Mouse (Mus musculus): Measurements from ENCODE around the gene Kif26b. TPM values are rescaled to one million over a fixed set of nuclear protein-coding genes. Genes with fewer than 3 reads are reported as not detected.

The Kif26b gene
- polyA plus RNA-seq, 1 experiment from 2014 or later: 0.10 TPM

DNA sequence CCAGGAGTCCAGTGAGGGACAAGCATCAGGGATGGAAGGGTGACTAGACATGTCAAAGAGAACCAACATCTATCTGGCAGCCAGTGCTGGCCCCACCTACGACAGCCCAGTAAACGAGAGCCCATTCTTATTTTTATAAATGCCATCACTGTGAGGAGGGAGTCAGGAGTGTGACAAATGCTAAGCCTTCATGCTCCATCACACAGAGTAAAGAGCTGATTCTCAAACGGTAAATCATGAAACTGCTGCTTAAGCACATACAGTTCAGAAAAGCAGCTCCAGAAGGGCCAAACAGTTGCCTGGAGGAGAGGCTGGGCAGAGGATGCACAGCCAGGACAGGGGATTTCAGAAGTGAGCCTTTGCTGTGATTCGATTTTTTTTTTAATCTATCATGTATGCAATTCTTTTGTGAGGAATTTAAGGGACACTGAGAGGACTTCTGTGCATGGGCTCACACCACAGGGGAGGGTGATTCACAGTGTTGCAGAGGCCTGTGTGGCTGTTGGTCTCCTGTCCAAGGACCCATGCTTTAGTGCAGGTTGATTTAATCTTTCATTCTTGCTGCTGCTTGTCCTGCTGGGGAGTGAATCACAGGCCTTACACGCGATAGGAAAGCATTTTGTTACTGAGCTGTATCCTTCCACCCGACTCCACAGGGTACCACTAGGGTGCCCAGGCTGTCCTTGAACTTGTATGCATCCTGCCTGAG lies 16.4 kb upstream of the Kif26b start:
- Histone ChIP-seq H3K36me3 (no peaks in the 10 kb centered on the region), H3K4me2 (no peak overlapping the region), H3K27me3 (no peaks in the 10 kb centered on the region; the same call in 1 of the 2 replicates), H3K4me3 (replicated peaks) (no peak overlapping the region), H3K4me1 (replicated peaks) (no peaks in the 10 kb centered on the region), H3K9me3 (replicated peaks) (no peaks in the 10 kb centered on the region), H3K27ac (no peak overlapping the region), H3K9ac (no peak overlapping the region)
- WGBS (ENCODE audit: insufficient replicate concordance): 49% methylated on average over 7 of the region's 7 CpGs
- no peak for ATAC-seq (ENCODE audit: low read depth)
- no peak for DNase-seq

DNA sequence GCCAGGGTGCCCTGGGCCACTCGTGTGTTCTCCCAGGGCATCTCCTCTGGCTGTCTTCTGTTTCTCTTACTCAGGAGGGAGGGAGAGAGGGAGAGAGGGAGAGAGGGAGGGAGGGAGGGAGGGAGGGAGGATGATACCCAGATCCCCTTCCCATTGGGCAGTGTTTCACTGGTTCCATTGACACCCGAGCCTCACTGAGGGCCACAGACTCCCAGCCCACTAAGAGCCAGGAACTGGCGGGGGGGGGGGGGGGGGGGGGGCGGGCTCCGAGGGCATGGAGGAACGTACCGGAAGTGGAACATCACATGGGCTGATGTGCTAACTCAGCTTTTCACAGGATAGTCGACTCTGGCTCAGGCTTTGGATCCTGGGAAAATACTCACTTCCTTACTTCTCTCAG lies 15.0 kb upstream of the Kif26b start:
- no peaks in the 10 kb centered on the region for H3K9me3 ChIP-seq (replicated peaks)
- no peak for DNase-seq

DNA sequence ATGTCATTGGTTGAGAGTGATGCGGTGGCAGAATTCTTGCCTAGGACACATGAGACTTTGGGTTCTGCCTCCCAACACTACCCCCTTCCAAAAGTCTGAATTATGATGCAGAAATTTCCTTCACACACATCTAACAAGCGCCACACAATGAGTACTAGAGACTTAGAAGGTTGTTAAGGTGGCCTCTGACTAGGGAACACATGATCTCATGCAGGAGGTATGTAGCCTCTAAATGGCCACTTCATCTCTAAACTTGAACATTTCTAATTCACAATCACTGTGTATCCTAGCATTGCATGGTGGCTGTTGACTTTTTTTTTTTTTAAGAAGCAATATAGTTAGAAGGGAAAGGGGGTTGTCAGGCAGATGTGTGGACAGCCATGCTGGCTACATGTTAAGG lies 13.1 kb upstream of the Kif26b start:
- Histone ChIP-seq H3K36me3 (no peaks in the 10 kb centered on the region), H3K27ac (no peak overlapping the region), H3K4me1 (replicated peaks) (no peaks in the 10 kb centered on the region), H3K4me2 (no peak overlapping the region), H3K27me3 (no peaks in the 10 kb centered on the region; the same call in 1 of the 2 replicates), H3K9ac (no peak overlapping the region), H3K9me3 (replicated peaks) (no peaks in the 10 kb centered on the region), H3K4me3 (replicated peaks) (no peak overlapping the region)
- DNase-seq (no peak), ATAC-seq (ENCODE audit: low read depth) (no peak)
- WGBS (ENCODE audit: insufficient replicate concordance): 60% methylated on average over 2 of the region's 2 CpGs

More for the DNA sequence above, 15.0 kb upstream of the Kif26b start:
- H3K4me1 ChIP-seq (replicated peaks): no peaks in the 10 kb centered on the region
- H3K27ac ChIP-seq: no peak overlapping the region
- no peak overlapping the region for H3K4me2 ChIP-seq
- H3K27me3 ChIP-seq: no peaks in the 10 kb centered on the region; the same call in 1 of the 2 replicates
- no peak overlapping the region for H3K9ac ChIP-seq
- WGBS (ENCODE audit: insufficient replicate concordance): 21% methylated on average over 5 of the region's 8 CpGs
- no peak overlapping the region for H3K4me3 ChIP-seq (replicated peaks)
- no peak for ATAC-seq (ENCODE audit: low read depth)
- no peaks in the 10 kb centered on the region for H3K36me3 ChIP-seq

DNA sequence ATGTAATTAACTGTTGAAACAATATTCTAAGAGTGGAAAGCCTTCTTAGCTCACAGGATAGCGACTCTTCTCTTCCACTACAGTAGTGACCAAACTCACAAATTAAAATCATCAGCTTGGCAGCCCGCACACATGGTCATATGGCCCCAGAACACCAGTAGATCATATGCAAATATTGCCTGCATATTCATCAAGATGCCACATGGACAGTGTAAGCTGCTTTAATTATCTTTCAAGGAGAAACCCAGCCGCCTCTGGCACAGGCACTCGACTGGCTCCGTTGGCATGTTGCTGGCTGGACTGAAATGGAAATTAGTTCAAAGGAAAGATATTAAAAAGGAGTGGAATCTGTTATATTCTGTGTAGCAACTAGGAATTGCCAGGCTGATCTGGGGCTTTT lies 6.5 kb upstream of the Kif26b start:
- H3K4me3 ChIP-seq (replicated peaks): no peak overlapping the region
- no peaks in the 10 kb centered on the region for H3K9me3 ChIP-seq (replicated peaks)
- H3K4me1 ChIP-seq (replicated peaks): peaks cover 2% of the 10 kb centered on the region
- DNase-seq: no peak
- no peaks in the 10 kb centered on the region for H3K36me3 ChIP-seq
- no peak overlapping the region for H3K4me2 ChIP-seq
- peaks cover 7% of the 10 kb centered on the region for H3K27me3 ChIP-seq
- 71% methylated on average over 5 of the region's 5 CpGs for WGBS (ENCODE audit: insufficient replicate concordance)
- no peak overlapping the region for H3K9ac ChIP-seq
- ATAC-seq (ENCODE audit: low read depth): no peak
- no peak overlapping the region for H3K27ac ChIP-seq

DNA sequence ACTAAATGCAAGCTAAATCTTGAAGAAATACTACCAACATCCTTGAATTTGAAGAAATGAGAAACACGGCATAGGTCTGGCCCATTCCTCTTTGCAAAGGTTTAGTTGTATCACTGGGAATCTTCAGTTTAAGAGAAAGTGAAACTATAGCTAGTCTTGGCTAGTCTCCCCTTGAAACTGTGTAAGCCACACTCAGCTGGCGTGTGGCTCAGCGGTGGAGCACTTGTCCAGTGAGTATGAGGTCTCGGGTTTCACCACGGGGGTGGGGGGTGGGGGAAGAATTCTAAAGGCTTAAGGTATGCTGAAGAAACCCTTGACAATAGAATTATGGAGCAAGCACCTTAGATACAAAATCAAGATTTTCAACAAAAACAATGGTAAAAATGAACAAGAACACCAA lies 5.8 kb upstream of the Kif26b start:
- ATAC-seq (ENCODE audit: low read depth) (no peak), DNase-seq (no peak)
- H3K36me3 ChIP-seq: no peaks in the 10 kb centered on the region
- H3K4me3 ChIP-seq (replicated peaks): no peak overlapping the region
- no peaks in the 10 kb centered on the region for H3K9me3 ChIP-seq (replicated peaks)
- H3K27ac ChIP-seq: no peak overlapping the region
- H3K4me1 ChIP-seq (replicated peaks): peaks cover 10% of the 10 kb centered on the region
- 51% methylated on average over 5 of the region's 5 CpGs for WGBS (ENCODE audit: insufficient replicate concordance)
- H3K4me2 ChIP-seq: no peak overlapping the region
- H3K27me3 ChIP-seq: peaks cover 15% of the 10 kb centered on the region
- H3K9ac ChIP-seq: no peak overlapping the region

DNA sequence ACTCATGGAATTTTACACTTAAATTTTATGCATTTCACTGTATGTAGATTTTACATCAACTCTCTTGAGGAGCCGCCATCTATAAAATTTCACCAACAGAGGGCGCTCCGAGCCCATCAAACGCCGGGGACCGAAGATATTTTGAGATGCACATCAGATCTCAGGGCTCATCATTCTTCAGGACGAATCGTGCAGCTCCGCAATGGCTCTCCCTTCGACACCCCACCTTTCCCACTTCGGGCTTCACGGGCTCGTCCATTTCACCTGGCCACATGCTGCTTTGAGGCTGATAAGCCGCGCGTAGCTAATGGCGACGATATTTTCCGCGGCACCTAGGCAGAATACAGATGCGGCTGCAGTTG lies 1.8 kb upstream of the Kif26b start:
- Histone ChIP-seq H3K4me2 (peak overlapping the region; percentile 76), H3K27ac (no peak overlapping the region), H3K36me3 (no peaks in the 10 kb centered on the region), H3K9ac (no peak overlapping the region), H3K27me3 (peaks cover 55% of the 10 kb centered on the region), H3K4me3 (replicated peaks) (peak overlapping the region; percentile 56), H3K4me1 (replicated peaks) (peaks cover 30% of the 10 kb centered on the region), H3K9me3 (replicated peaks) (no peaks in the 10 kb centered on the region)
- ATAC-seq (ENCODE audit: low read depth) (no peak), DNase-seq (peak; percentile 34)
- WGBS (ENCODE audit: insufficient replicate concordance): 1% methylated on average over 21 of the region's 21 CpGs

DNA sequence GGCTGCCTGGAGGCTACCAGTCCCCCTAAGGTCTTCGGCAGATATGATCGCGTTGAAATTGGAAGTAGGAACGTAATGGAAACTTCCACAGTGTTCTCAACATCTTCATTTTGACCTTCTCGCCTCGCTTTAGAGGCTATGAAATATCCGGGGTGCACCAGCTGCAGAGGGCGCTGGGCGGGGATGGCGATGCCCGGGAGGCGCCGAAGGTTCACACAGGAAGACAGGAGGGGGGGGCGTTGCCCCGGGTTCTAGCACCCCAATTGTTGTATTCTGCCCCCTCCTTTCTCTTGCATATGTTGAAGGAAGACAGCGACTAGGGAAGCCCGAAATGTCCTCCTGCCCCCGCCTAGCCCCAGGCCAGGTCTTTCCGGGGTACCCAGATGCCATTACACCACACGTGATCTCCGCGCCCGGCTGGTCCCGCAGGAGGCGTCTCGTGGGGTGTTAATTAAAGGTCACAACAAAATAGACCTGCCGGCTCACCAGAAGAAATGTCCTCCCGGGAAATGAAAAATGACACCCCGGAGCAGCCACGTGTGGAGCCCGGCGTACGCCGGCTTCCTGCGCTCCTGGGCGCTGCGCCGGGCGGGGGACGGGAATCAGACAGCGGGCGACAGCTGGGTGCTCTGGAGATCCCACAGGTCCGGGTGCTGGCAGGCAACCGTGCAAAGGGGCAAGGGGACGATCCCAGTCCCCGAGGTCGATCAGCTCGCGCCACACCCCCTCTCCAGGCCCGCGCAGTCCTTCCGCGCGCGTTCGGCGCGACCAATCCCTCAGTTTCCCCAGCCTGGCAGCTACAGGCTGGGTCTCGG lies 1.2 kb upstream of the Kif26b start:
- no peak for DNase-seq
- no peak overlapping the region for H3K27ac ChIP-seq
- no peaks in the 10 kb centered on the region for H3K36me3 ChIP-seq
- under 1% methylated on average over 59 of the region's 59 CpGs for WGBS (ENCODE audit: insufficient replicate concordance)
- ATAC-seq (ENCODE audit: low read depth): 0 out of 2 replicates have a peak, but pooled peaks have one; percentile 16
- peak overlapping the region; percentile 76 for H3K4me2 ChIP-seq
- H3K9ac ChIP-seq: no peak overlapping the region
- peaks cover 60% of the 10 kb centered on the region for H3K27me3 ChIP-seq
- peak overlapping the region; percentile 56 for H3K4me3 ChIP-seq (replicated peaks)
- H3K9me3 ChIP-seq (replicated peaks): no peaks in the 10 kb centered on the region
- peaks cover 30% of the 10 kb centered on the region for H3K4me1 ChIP-seq (replicated peaks)

DNA sequence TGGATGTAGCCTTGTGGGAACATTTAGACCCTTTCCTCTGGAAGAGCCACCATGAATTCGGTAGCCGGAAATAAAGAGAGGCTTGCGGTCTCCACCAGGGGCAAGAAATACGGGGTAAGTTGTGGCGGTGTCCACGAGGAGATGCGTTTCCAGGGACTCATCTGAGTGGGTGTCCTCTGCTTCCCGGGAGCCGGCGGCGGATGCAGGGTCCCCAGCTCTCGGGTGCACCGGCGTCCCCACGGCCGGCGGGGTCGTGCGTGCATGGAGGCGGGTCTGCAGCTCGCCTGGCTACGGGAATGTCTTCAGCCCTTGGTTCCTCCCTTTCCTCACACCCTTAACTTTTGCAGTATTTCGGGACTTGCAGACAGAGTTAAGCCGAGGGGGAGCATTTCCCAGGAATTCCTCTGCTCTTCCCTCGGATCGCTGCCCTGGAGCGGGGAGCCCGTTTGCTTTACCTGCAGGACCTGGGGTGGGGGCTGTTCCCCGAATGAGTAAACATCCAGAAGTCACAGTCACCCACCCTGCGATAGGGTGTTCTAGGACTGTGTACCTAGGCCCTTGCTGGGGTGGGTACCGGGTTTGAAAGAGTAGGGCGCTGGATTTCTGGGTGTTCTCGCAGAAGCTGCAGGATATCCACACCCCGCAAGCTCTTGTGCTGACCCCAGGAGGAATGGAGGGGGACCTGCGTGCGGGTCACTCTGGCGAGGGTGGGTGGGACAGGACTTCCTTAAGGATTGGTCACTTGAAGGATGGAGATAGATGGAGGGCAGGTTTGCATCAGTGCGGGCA lies 781 bp downstream of the Kif26b start:
- DNase-seq (no peak), ATAC-seq (ENCODE audit: low read depth) (0 out of 2 replicates have a peak, but pooled peaks have one; percentile 10)
- Histone ChIP-seq H3K4me3 (replicated peaks) (peak overlapping the region; percentile 56), H3K27ac (no peak overlapping the region), H3K9ac (0 out of 2 replicates have a peak overlapping the region, but pooled peaks have one; percentile 17), H3K36me3 (no peaks in the 10 kb centered on the region), H3K4me1 (replicated peaks) (peaks cover 30% of the 10 kb centered on the region), H3K4me2 (peak overlapping the region; percentile 76), H3K27me3 (peaks cover 72% of the 10 kb centered on the region), H3K9me3 (replicated peaks) (no peaks in the 10 kb centered on the region)
- WGBS (ENCODE audit: insufficient replicate concordance): 1% methylated on average over 38 of the region's 38 CpGs

DNA sequence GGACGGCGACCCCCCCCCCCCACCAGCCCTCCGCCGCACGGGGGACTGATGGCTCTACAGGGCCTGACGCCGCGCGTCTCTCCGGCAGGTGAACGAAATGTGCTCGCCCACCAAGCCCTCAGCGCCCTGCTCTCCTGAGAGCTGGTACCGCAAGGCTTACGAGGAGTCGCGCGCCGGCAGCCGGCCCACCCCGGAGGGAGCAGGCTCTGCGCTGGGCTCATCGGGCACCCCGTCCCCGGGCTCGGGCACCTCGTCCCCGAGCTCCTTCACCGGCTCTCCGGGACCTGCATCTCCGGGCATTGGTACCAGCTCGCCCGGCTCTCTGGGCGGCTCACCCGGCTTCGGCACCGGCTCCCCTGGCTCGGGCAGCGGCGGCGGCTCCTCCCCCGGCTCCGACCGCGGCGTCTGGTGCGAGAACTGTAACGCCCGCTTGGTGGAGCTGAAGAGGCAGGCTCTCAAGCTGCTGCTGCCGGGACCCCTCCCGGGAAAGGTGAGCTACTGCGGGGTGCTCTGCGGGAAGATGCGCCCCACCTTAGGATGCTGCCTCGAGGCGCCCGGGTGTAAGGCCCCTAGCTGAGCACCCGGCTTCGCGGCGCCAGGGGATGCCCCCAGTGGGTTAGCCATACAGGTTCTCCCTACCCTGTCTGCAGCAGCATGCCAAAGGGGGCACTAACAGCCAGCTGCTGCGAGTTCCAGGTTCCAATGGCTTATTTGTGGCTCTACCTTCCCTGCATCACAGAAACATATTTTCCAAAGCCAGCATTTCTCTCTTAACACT lies 1.6 kb downstream of the Kif26b start:
- no peak overlapping the region for H3K9ac ChIP-seq
- under 1% methylated on average over 62 of the region's 62 CpGs for WGBS (ENCODE audit: insufficient replicate concordance)
- H3K4me3 ChIP-seq (replicated peaks): peak overlapping the region; percentile 56
- H3K36me3 ChIP-seq: no peaks in the 10 kb centered on the region
- H3K4me2 ChIP-seq: peak overlapping the region; percentile 76
- H3K27me3 ChIP-seq: peaks cover 72% of the 10 kb centered on the region
- H3K27ac ChIP-seq: no peak overlapping the region
- ATAC-seq (ENCODE audit: low read depth): peak; percentile 32; the same call in 1 of the 2 replicates
- H3K4me1 ChIP-seq (replicated peaks): peaks cover 30% of the 10 kb centered on the region
- DNase-seq: no peak
- no peaks in the 10 kb centered on the region for H3K9me3 ChIP-seq (replicated peaks)

DNA sequence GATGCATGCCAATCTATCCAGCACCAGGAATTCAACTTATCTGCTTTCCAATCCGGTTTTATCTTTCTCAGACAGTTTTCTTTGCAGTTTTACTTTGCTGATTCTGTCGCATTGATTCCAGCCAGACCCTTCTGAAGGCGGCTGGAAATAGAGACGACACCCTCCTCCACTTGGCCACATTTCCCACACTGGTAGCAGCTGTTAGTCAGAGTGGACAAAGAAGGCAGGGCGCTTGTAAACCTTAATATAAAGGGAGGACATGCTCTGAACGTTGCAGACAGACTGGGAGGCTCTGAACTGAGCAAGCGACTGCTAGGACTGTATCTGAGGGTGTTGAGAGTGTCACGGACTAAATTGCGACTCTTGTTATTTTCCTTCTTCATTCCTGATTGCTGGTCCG lies 11.3 kb downstream of the Kif26b start:
- H3K4me3 ChIP-seq (replicated peaks): no peak overlapping the region
- H3K36me3 ChIP-seq: no peaks in the 10 kb centered on the region
- no peaks in the 10 kb centered on the region for H3K4me1 ChIP-seq (replicated peaks)
- ATAC-seq (ENCODE audit: low read depth) (no peak), DNase-seq (no peak)
- H3K9ac ChIP-seq: no peak overlapping the region
- 66% methylated on average over 10 of the region's 10 CpGs for WGBS (ENCODE audit: insufficient replicate concordance)
- H3K4me2 ChIP-seq: no peak overlapping the region
- no peaks in the 10 kb centered on the region for H3K9me3 ChIP-seq (replicated peaks)
- H3K27me3 ChIP-seq: no peaks in the 10 kb centered on the region
- H3K27ac ChIP-seq: no peak overlapping the region

Measured in liver, embryonic 13.5 days (tissue).